Mouse (Mus musculus): ENCODE results near the gene Apol7e. TPM values are rescaled to one million over a fixed set of nuclear protein-coding genes. Genes with fewer than 3 reads are reported as not detected.
"Not testable (repeated sequence)": the region's sequence is repeated elsewhere in the genome, so short reads cannot be mapped to it uniquely, and the experiment has no call there.

The Apol7e gene
- total RNA-seq, 2 experiments from 2014 or later, result 0.96 TPM; not detected in 1

GRCm38 (mm10) chr15:77733903-77734302, 35.2 kb downstream of the Apol7e start:
- DNase-seq; intact Hi-C loops (cut with DNase I): not testable (repeated sequence)

GRCm38 (mm10) chr15:77740511-77741297, 42.0 kb downstream of the Apol7e start:
- intact Hi-C loops (cut with DNase I), result no loop called here
- DNase-seq, result no peak

- DNase-seq; intact Hi-C loops (cut with DNase I): not testable (repeated sequence)
Measured at GRCm38 (mm10) chr15:77741556-77741955, 42.9 kb downstream of the Apol7e start.

GRCm38 (mm10) chr15:77744632-77745031, 46.0 kb downstream of the Apol7e start:
- intact Hi-C loops (cut with DNase I), result no loop called here

GRCm38 (mm10) chr15:77745081-77745480, 46.4 kb downstream of the Apol7e start:
- DNase-seq, result no peak
- intact Hi-C loops (cut with DNase I), result no loop called here

More at GRCm38 (mm10) chr15:77744632-77745031, 46.0 kb downstream of the Apol7e start:
- DNase-seq, result no peak

- DNase-seq, result no peak
- intact Hi-C loops (cut with DNase I), result no loop called here
Measured at GRCm38 (mm10) chr15:77746326-77746725, 47.7 kb downstream of the Apol7e start.

GRCm38 (mm10) chr15:77748414-77748813, 49.8 kb downstream of the Apol7e start:
- no peak for DNase-seq
- intact Hi-C loops (cut with DNase I), result no loop called here

GRCm38 (mm10) chr15:77749717-77750116, 51.1 kb downstream of the Apol7e start:
- no peak for DNase-seq
- intact Hi-C loops (cut with DNase I), result no loop called here

- intact Hi-C loops (cut with DNase I), result no loop called here
- no peak for DNase-seq
Measured at GRCm38 (mm10) chr15:77750461-77750860, 51.8 kb downstream of the Apol7e start.

GRCm38 (mm10) chr15:77752443-77752842, 53.8 kb downstream of the Apol7e start:
- intact Hi-C loops (cut with DNase I), result no loop called here
- no peak for DNase-seq

GRCm38 (mm10) chr15:77755132-77755531, 56.5 kb downstream of the Apol7e start:
- DNase-seq, result no peak
- intact Hi-C loops (cut with DNase I), result no loop called here

GRCm38 (mm10) chr15:77756081-77756480, 57.4 kb downstream of the Apol7e start:
- intact Hi-C loops (cut with DNase I), result no loop called here
- no peak for DNase-seq

- DNase-seq, result no peak
Measured at GRCm38 (mm10) chr15:77756848-77757247, 58.2 kb downstream of the Apol7e start, which contains the start of gene Apol8. TSS of gene Apol8 (minus strand) at chr15:77757003.

GRCm38 (mm10) chr15:77757586-77758226, 59.0 kb downstream of the Apol7e start:
- intact Hi-C loops (cut with DNase I), result no loop called here
- no peak for DNase-seq

More at GRCm38 (mm10) chr15:77756848-77757247, 58.2 kb downstream of the Apol7e start, which contains the start of gene Apol8:
- intact Hi-C loops (cut with DNase I), result no loop called here

- no peak for DNase-seq
- intact Hi-C loops (cut with DNase I), result no loop called here
Measured at GRCm38 (mm10) chr15:77760037-77760436, 61.4 kb downstream of the Apol7e start.

- intact Hi-C loops (cut with DNase I), result no loop called here
- DNase-seq, result no peak
Measured at GRCm38 (mm10) chr15:77761083-77761482, 62.4 kb downstream of the Apol7e start.

- DNase-seq, result no peak
- intact Hi-C loops (cut with DNase I), result no loop called here
Measured at GRCm38 (mm10) chr15:77761561-77762380, 63.1 kb downstream of the Apol7e start.

GRCm38 (mm10) chr15:77763050-77763449, 64.4 kb downstream of the Apol7e start:
- intact Hi-C loops (cut with DNase I), result no loop called here
- DNase-seq, result no peak

- intact Hi-C loops (cut with DNase I), result no loop called here
- DNase-seq, result no peak
Measured at GRCm38 (mm10) chr15:77763702-77764101, 65.0 kb downstream of the Apol7e start.

- intact Hi-C loops (cut with DNase I), result no loop called here
- peak; percentile 78 for DNase-seq
Measured at GRCm38 (mm10) chr15:77764391-77765006, 65.8 kb downstream of the Apol7e start.
